Mouse (Mus musculus) stomach, postnatal 0 days (tissue): ENCODE results near the gene Mrgprd.

Experiments used
- CTCF ChIP-seq: IDR thresholded peaks from 2 replicates; pipeline ENCODE4 v1.5.1; 2016; ENCODE audit warnings: antibody characterized with exemption, low read depth, mild to moderate bottlenecking, moderate library complexity
- EP300 ChIP-seq: optimal IDR thresholded peaks from 2 replicates; pipeline ENCODE3; 2016; ENCODE audit warnings: antibody characterized with exemption

GRCm38 (mm10) chr7:145340248-145340904 lies 25.7 kb downstream of the Mrgprd start:
- TF ChIP-seq CTCF, result no peak
- TF ChIP-seq EP300, result no peak
